Mouse (Mus musculus) liver, embryonic 12.5 days (tissue): ENCODE results near the gene Mbnl1. TPM values are rescaled to one million over a fixed set of nuclear protein-coding genes. Genes with fewer than 3 reads are reported as not detected.
A peak's percentile ranks its signal among the peaks of the same experiment; 100 is the strongest.

Experiments
- ATAC-seq: fragments of 200-750 bp; cut with Nextera tagmentation; 2 replicates; pipeline ENCODE4 v1.8.0; 2017; ENCODE audit warnings: moderate number of reproducible peaks, mild to moderate bottlenecking, moderate library complexity
- H3K27ac ChIP-seq: fragments of 300-500 bp; sonication (generic); 2 replicates; pipeline ENCODE4 v1.5.1; 2016; ENCODE audit warnings: mild to moderate bottlenecking
- H3K27me3 ChIP-seq: fragments of 300-500 bp; sonication (generic); replicated peaks from 2 replicates; pipeline ENCODE4 v1.6.1; 2016; ENCODE audit warnings: mild to moderate bottlenecking, moderate library complexity
- H3K36me3 ChIP-seq: fragments of 300-500 bp; sonication (generic); 2 replicates; pipeline ENCODE4 v1.6.1; 2016; ENCODE audit warnings: mild to moderate bottlenecking, moderate library complexity
- H3K4me1 ChIP-seq: fragments of 300-500 bp; sonication (generic); 2 replicates; pipeline ENCODE4 v1.6.1; 2016
- H3K4me2 ChIP-seq: fragments of 300-500 bp; sonication (generic); 2 replicates; pipeline ENCODE4 v1.6.1; 2016; ENCODE audit warnings: mild to moderate bottlenecking, moderate library complexity
- H3K4me3 ChIP-seq: fragments of 300-500 bp; sonication (generic); 2 replicates; pipeline ENCODE4 v1.5.1; 2016; ENCODE audit warnings: mild to moderate bottlenecking, moderate library complexity
- H3K9ac ChIP-seq: fragments of 300-500 bp; sonication (generic); 2 replicates; pipeline ENCODE4 v1.6.1; 2016; ENCODE audit warnings: mild to moderate bottlenecking, moderate library complexity
- H3K9me3 ChIP-seq: fragments of 300-500 bp; sonication (generic); replicated peaks from 2 replicates; pipeline ENCODE4 v1.6.1; 2016; ENCODE audit warnings: mild to moderate bottlenecking, moderate library complexity
- WGBS: fragments of 180-500 bp; shearing (Covaris S2); methylation state at CpG from one replicate; pipeline ENCODE4 v1.1.7; 2016; ENCODE audit not compliant: insufficient replicate concordance; 5-methylcytosine and 5-hydroxymethylcytosine counted together
- polyA plus RNA-seq: library from polyadenylated mRNA; unstranded; fragments of >200 nt; fragmentation: Nextera tagmentation; extraction: Ambion mirVana; gene quantifications from 2 replicates; pipeline ENCODE4 v1.2.1, GENCODE M21; 2016

The Mbnl1 gene
- polyA plus RNA-seq, 1 experiment from 2014 or later = 171 TPM

- WGBS = 78% methylated on average over 4 of the region's 4 CpGs
- no peak for ATAC-seq
- H3K4me1 ChIP-seq = peaks cover 46% of the 10 kb centered on the region
- no peak overlapping the region for H3K4me3 ChIP-seq
- peaks cover 32% of the 10 kb centered on the region for H3K36me3 ChIP-seq
- no peaks in the 10 kb centered on the region for H3K27me3 ChIP-seq
- H3K4me2 ChIP-seq = no peak overlapping the region
- no peaks in the 10 kb centered on the region for H3K9me3 ChIP-seq
- no peak overlapping the region for H3K9ac ChIP-seq
- H3K27ac ChIP-seq = no peak overlapping the region
Observed at GRCm38 (mm10) chr3:60596985-60597384, 124.4 kb downstream of the Mbnl1 start.

GRCm38 (mm10) chr3:60601686-60602085 lies 129.1 kb downstream of the Mbnl1 start:
- H3K4me2 ChIP-seq = no peak overlapping the region
- H3K9me3 ChIP-seq = no peaks in the 10 kb centered on the region
- peaks cover 46% of the 10 kb centered on the region for H3K36me3 ChIP-seq
- no peak overlapping the region for H3K9ac ChIP-seq
- H3K4me1 ChIP-seq = peaks cover 68% of the 10 kb centered on the region
- ATAC-seq = no peak
- WGBS = 15% methylated on average over 4 of the region's 4 CpGs
- no peaks in the 10 kb centered on the region for H3K27me3 ChIP-seq
- no peak overlapping the region for H3K4me3 ChIP-seq
- H3K27ac ChIP-seq = no peak overlapping the region; the same call in 1 of the 2 replicates

GRCm38 (mm10) chr3:60602923-60603549 lies 130.4 kb downstream of the Mbnl1 start:
- ATAC-seq = peak; percentile 97
- Histone ChIP-seq H3K9me3 (no peaks in the 10 kb centered on the region), H3K4me3 (no peak overlapping the region), H3K4me2 (peak overlapping the region; percentile 58), H3K27me3 (no peaks in the 10 kb centered on the region), H3K9ac (peak overlapping the region; percentile 4; the same call in 1 of the 2 replicates), H3K27ac (peak overlapping the region; percentile 89), H3K36me3 (peaks cover 38% of the 10 kb centered on the region), H3K4me1 (peaks cover 77% of the 10 kb centered on the region)
- WGBS = 28% methylated on average over 4 of the region's 4 CpGs

GRCm38 (mm10) chr3:60603637-60604036 lies 131.0 kb downstream of the Mbnl1 start:
- H3K27me3 ChIP-seq = no peaks in the 10 kb centered on the region
- no peaks in the 10 kb centered on the region for H3K9me3 ChIP-seq
- peak overlapping the region; percentile 22 for H3K4me3 ChIP-seq
- H3K4me1 ChIP-seq = peaks cover 73% of the 10 kb centered on the region
- peaks cover 35% of the 10 kb centered on the region for H3K36me3 ChIP-seq
- H3K9ac ChIP-seq = peak overlapping the region; percentile 52; the same call in 1 of the 2 replicates
- ATAC-seq = no peak
- 65% methylated on average over 4 of the region's 4 CpGs for WGBS
- H3K4me2 ChIP-seq = peak overlapping the region; percentile 58
- H3K27ac ChIP-seq = peak overlapping the region; percentile 89

GRCm38 (mm10) chr3:60604205-60604604 lies 131.6 kb downstream of the Mbnl1 start:
- H3K4me3 ChIP-seq = no peak overlapping the region
- peak overlapping the region; percentile 58 for H3K4me2 ChIP-seq
- H3K27ac ChIP-seq = peak overlapping the region; percentile 89
- H3K9me3 ChIP-seq = no peaks in the 10 kb centered on the region
- H3K4me1 ChIP-seq = peaks cover 74% of the 10 kb centered on the region
- H3K9ac ChIP-seq = no peak overlapping the region
- H3K27me3 ChIP-seq = no peaks in the 10 kb centered on the region
- peaks cover 30% of the 10 kb centered on the region for H3K36me3 ChIP-seq
- ATAC-seq = no peak; the same call in 1 of the 2 replicates
- 28% methylated on average over 6 of the region's 6 CpGs for WGBS

GRCm38 (mm10) chr3:60608952-60609403 lies 136.3 kb downstream of the Mbnl1 start:
- peaks cover 42% of the 10 kb centered on the region for H3K4me1 ChIP-seq
- no peak overlapping the region for H3K9ac ChIP-seq
- no peak for ATAC-seq
- H3K27me3 ChIP-seq = no peaks in the 10 kb centered on the region
- no peaks in the 10 kb centered on the region for H3K9me3 ChIP-seq
- H3K4me2 ChIP-seq = no peak overlapping the region
- H3K36me3 ChIP-seq = peaks cover 38% of the 10 kb centered on the region
- WGBS = 18% methylated on average over 2 of the region's 2 CpGs
- no peak overlapping the region for H3K27ac ChIP-seq
- no peak overlapping the region for H3K4me3 ChIP-seq

- H3K4me3 ChIP-seq = no peak overlapping the region
- no peak overlapping the region for H3K27ac ChIP-seq
- H3K4me1 ChIP-seq = peaks cover 29% of the 10 kb centered on the region
- no peaks in the 10 kb centered on the region for H3K27me3 ChIP-seq
- no peak overlapping the region for H3K9ac ChIP-seq
- 29% methylated on average over 2 of the region's 2 CpGs for WGBS
- H3K4me2 ChIP-seq = no peak overlapping the region
- no peak for ATAC-seq
- H3K36me3 ChIP-seq = peaks cover 44% of the 10 kb centered on the region
- no peaks in the 10 kb centered on the region for H3K9me3 ChIP-seq
Observed at GRCm38 (mm10) chr3:60611839-60612238, 139.2 kb downstream of the Mbnl1 start.

GRCm38 (mm10) chr3:60613121-60613520 lies 140.5 kb downstream of the Mbnl1 start:
- Histone ChIP-seq H3K4me2 (no peak overlapping the region), H3K36me3 (peaks cover 50% of the 10 kb centered on the region), H3K9me3 (no peaks in the 10 kb centered on the region), H3K27me3 (no peaks in the 10 kb centered on the region), H3K4me3 (no peak overlapping the region), H3K27ac (no peak overlapping the region), H3K9ac (no peak overlapping the region), H3K4me1 (peaks cover 21% of the 10 kb centered on the region)
- WGBS = 87% methylated on average over 7 of the region's 7 CpGs
- ATAC-seq = no peak

- ATAC-seq = no peak
- no peak overlapping the region for H3K27ac ChIP-seq
- WGBS = 80% methylated on average over 7 of the region's 7 CpGs
Observed at GRCm38 (mm10) chr3:60614516-60614915, 141.9 kb downstream of the Mbnl1 start.

DNA sequence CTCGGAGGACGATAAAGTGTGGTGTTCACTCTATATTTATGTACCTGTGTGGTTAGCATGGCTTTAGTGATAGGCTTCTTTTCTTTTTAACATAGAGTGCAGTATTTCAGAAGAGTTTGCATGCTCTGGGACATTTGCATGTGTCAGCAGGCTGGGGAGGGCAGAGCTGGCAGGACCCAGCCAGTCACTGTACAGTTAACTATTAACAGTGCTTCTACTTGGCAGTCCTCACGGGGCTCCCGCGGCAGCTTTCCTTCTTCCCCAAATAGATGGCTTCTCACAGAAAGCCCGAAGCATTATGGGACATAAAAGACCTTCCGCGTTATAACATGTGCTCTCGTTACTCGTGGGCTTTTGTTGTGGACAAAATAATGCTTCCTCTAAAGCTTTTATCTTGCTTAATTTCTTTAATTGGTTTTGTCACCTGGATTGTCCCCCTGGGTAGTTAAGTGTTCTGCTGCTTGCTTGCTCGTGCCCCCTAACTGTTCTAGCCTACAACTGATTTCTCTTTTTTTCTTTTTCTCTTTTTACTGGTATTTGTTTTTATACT lies 142.5 kb downstream of the Mbnl1 start:
- no peak for ATAC-seq
- Histone ChIP-seq H3K9ac (no peak overlapping the region), H3K4me1 (peaks cover 17% of the 10 kb centered on the region), H3K27ac (no peak overlapping the region), H3K4me3 (no peak overlapping the region), H3K36me3 (peaks cover 65% of the 10 kb centered on the region), H3K4me2 (no peak overlapping the region), H3K9me3 (no peaks in the 10 kb centered on the region), H3K27me3 (no peaks in the 10 kb centered on the region)
- WGBS = 81% methylated on average over 11 of the region's 11 CpGs

More at GRCm38 (mm10) chr3:60614516-60614915, 141.9 kb downstream of the Mbnl1 start:
- Histone ChIP-seq H3K4me1 (peaks cover 17% of the 10 kb centered on the region), H3K9ac (no peak overlapping the region), H3K4me3 (no peak overlapping the region), H3K27me3 (no peaks in the 10 kb centered on the region), H3K36me3 (peaks cover 59% of the 10 kb centered on the region), H3K9me3 (no peaks in the 10 kb centered on the region), H3K4me2 (no peak overlapping the region)

DNA sequence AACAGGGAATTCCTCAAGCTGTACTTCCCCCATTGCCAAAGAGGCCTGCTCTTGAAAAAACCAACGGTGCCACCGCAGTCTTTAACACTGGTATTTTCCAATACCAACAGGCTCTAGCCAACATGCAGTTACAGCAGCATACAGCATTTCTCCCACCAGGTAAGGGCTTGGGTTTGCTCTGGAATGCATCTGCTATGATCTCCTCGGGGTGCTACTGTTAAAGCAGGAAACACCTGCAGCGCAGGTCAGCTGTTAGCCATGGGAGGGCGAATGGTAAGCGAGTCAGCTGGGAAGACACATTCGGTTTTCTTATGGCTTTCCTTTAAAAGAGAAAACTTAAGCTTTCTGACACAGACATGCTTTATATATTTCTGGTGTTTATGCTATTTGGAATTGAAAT lies 143.0 kb downstream of the Mbnl1 start:
- H3K27me3 ChIP-seq = no peaks in the 10 kb centered on the region
- H3K9ac ChIP-seq = no peak overlapping the region
- no peaks in the 10 kb centered on the region for H3K9me3 ChIP-seq
- no peak overlapping the region for H3K4me3 ChIP-seq
- peaks cover 14% of the 10 kb centered on the region for H3K4me1 ChIP-seq
- WGBS = 70% methylated on average over 7 of the region's 7 CpGs
- peaks cover 66% of the 10 kb centered on the region for H3K36me3 ChIP-seq
- H3K27ac ChIP-seq = no peak overlapping the region
- ATAC-seq = no peak
- H3K4me2 ChIP-seq = no peak overlapping the region

- Histone ChIP-seq H3K9me3 (no peaks in the 10 kb centered on the region), H3K27ac (no peak overlapping the region), H3K4me3 (no peak overlapping the region), H3K36me3 (peaks cover 71% of the 10 kb centered on the region), H3K4me1 (peaks cover 9% of the 10 kb centered on the region), H3K9ac (no peak overlapping the region), H3K27me3 (no peaks in the 10 kb centered on the region), H3K4me2 (no peak overlapping the region)
- no peak for ATAC-seq
- WGBS = 70% methylated on average over 2 of the region's 2 CpGs
Observed at GRCm38 (mm10) chr3:60616147-60616546, 143.5 kb downstream of the Mbnl1 start.
